Mouse (Mus musculus): ENCODE results near the gene Cand2. TPM values are rescaled to one million over a fixed set of nuclear protein-coding genes. Genes with fewer than 3 reads are reported as not detected.

Cand2 gene
- polyA plus RNA-seq, 1 experiment: 31.3 TPM

- Histone ChIP-seq H3K79me2 (ENCODE audit: control insufficient read depth, insufficient read depth) (no peaks in the 10 kb centered on the region), H3K4me3 (no peak overlapping the region), H3ac (ENCODE audit: control insufficient read depth, insufficient read length) (no peak overlapping the region), H3K36me3 (ENCODE audit: control insufficient read depth, insufficient read depth) (no peaks in the 10 kb centered on the region), H3K27me3 (ENCODE audit: control insufficient read depth, insufficient read depth, insufficient read length) (peaks cover 4% of the 10 kb centered on the region), H3K4me2 (ENCODE audit: low read depth) (no peak overlapping the region)
- no peak for TF ChIP-seq MYOG (IDR thresholded peaks at IDR 0.05; ENCODE audit: control insufficient read depth in 1 of 3, insufficient read depth in 1 of 3, insufficient read length in 2 of 3, low read depth in 2 of 3)
Measured at GRCm38 (mm10) chr6:115755536-115755935, 18.8 kb upstream of the Cand2 start.

- Histone ChIP-seq H3K4me2 (ENCODE audit: low read depth) (no peak overlapping the region), H3K27me3 (ENCODE audit: control insufficient read depth, insufficient read depth, insufficient read length) (no peaks in the 10 kb centered on the region), H3ac (ENCODE audit: control insufficient read depth, insufficient read length) (no peak overlapping the region), H3K79me2 (ENCODE audit: control insufficient read depth, insufficient read depth) (no peaks in the 10 kb centered on the region), H3K36me3 (ENCODE audit: control insufficient read depth, insufficient read depth) (no peaks in the 10 kb centered on the region), H3K4me3 (no peak overlapping the region)
- TF ChIP-seq E2F4 (IDR thresholded peaks at IDR 0.05; ENCODE audit: insufficient read depth) (no peak), MAX (IDR thresholded peaks at IDR 0.05; ENCODE audit: low read depth) (no peak), USF1 (IDR thresholded peaks at IDR 0.05; ENCODE audit: low read depth) (no peak), POLR2AphosphoS2 (IDR thresholded peaks at IDR 0.05; ENCODE audit: insufficient read length, low read depth) (no peak), REST (IDR thresholded peaks at IDR 0.05; ENCODE audit: insufficient read depth, insufficient read length) (no peak), CEBPB (IDR thresholded peaks at IDR 0.05; ENCODE audit: insufficient read depth, poor library complexity, severe bottlenecking) (no peak), MYOD1 (IDR thresholded peaks at IDR 0.05; ENCODE audit: control insufficient read depth in 1 of 3, insufficient read length in 2 of 3, low read depth in 2 of 3) (no peak)
Measured at GRCm38 (mm10) chr6:115758981-115759435, 15.3 kb upstream of the Cand2 start.

- no peak overlapping the region for H3ac ChIP-seq (ENCODE audit: control insufficient read depth, insufficient read length)
- H3K4me2 ChIP-seq (ENCODE audit: low read depth): no peak overlapping the region
- H3K4me3 ChIP-seq: no peak overlapping the region
- H3K36me3 ChIP-seq (ENCODE audit: control insufficient read depth, insufficient read depth): no peaks in the 10 kb centered on the region
- TF ChIP-seq MYOD1 (IDR thresholded peaks at IDR 0.05; ENCODE audit: control insufficient read depth in 1 of 3, insufficient read length in 2 of 3, low read depth in 2 of 3): no peak
- TF ChIP-seq MAX (IDR thresholded peaks at IDR 0.05; ENCODE audit: low read depth): no peak
- TF ChIP-seq USF1 (IDR thresholded peaks at IDR 0.05; ENCODE audit: low read depth): no peak
- no peak for TF ChIP-seq MYOG (IDR thresholded peaks at IDR 0.05; ENCODE audit: control insufficient read depth in 1 of 3, insufficient read depth in 1 of 3, insufficient read length in 2 of 3, low read depth in 2 of 3)
- no peak for TF ChIP-seq TCF3 (IDR thresholded peaks at IDR 0.05; ENCODE audit: insufficient read length, low read depth)
- no peak for TF ChIP-seq POLR2AphosphoS2 (IDR thresholded peaks at IDR 0.05; ENCODE audit: insufficient read length, low read depth)
- TF ChIP-seq CEBPB (IDR thresholded peaks at IDR 0.05; ENCODE audit: insufficient read depth, poor library complexity, severe bottlenecking): no peak
- no peak for TF ChIP-seq REST (IDR thresholded peaks at IDR 0.05; ENCODE audit: insufficient read depth, insufficient read length)
- TF ChIP-seq TCF12 (IDR thresholded peaks at IDR 0.05; ENCODE audit: insufficient read depth, poor library complexity, severe bottlenecking): no peak
- no peak for TF ChIP-seq E2F4 (IDR thresholded peaks at IDR 0.05; ENCODE audit: insufficient read depth)
- TF ChIP-seq SRF (IDR thresholded peaks at IDR 0.05; ENCODE audit: control insufficient read depth, insufficient read length, low read depth): no peak
- no peak for TF ChIP-seq POLR2A (IDR thresholded peaks at IDR 0.05; ENCODE audit: insufficient read length, low read depth)
- H3K27me3 ChIP-seq (ENCODE audit: control insufficient read depth, insufficient read depth, insufficient read length): no peaks in the 10 kb centered on the region
- no peaks in the 10 kb centered on the region for H3K79me2 ChIP-seq (ENCODE audit: control insufficient read depth, insufficient read depth)
Measured at GRCm38 (mm10) chr6:115759461-115759860, 14.9 kb upstream of the Cand2 start.

- no peak overlapping the region for H3K4me2 ChIP-seq (ENCODE audit: low read depth)
- no peaks in the 10 kb centered on the region for H3K79me2 ChIP-seq (ENCODE audit: control insufficient read depth, insufficient read depth)
- H3K27me3 ChIP-seq (ENCODE audit: control insufficient read depth, insufficient read depth, insufficient read length): no peaks in the 10 kb centered on the region
- H3ac ChIP-seq (ENCODE audit: control insufficient read depth, insufficient read length): no peak overlapping the region
- H3K36me3 ChIP-seq (ENCODE audit: control insufficient read depth, insufficient read depth): no peaks in the 10 kb centered on the region
- H3K4me3 ChIP-seq: no peak overlapping the region
- no peak for TF ChIP-seq POLR2AphosphoS2 (IDR thresholded peaks at IDR 0.05; ENCODE audit: insufficient read length, low read depth)
- TF ChIP-seq MYOG (IDR thresholded peaks at IDR 0.05; ENCODE audit: control insufficient read depth in 1 of 3, insufficient read depth in 1 of 3, insufficient read length in 2 of 3, low read depth in 2 of 3): no peak
- no peak for TF ChIP-seq CEBPB (IDR thresholded peaks at IDR 0.05; ENCODE audit: insufficient read depth, poor library complexity, severe bottlenecking)
- TF ChIP-seq POLR2A (IDR thresholded peaks at IDR 0.05; ENCODE audit: insufficient read length, low read depth): no peak
- no peak for TF ChIP-seq E2F4 (IDR thresholded peaks at IDR 0.05; ENCODE audit: insufficient read depth)
- TF ChIP-seq TCF3 (IDR thresholded peaks at IDR 0.05; ENCODE audit: insufficient read length, low read depth): no peak
- no peak for TF ChIP-seq TCF12 (IDR thresholded peaks at IDR 0.05; ENCODE audit: insufficient read depth, poor library complexity, severe bottlenecking)
- TF ChIP-seq MAX (IDR thresholded peaks at IDR 0.05; ENCODE audit: low read depth): no peak
- no peak for TF ChIP-seq SRF (IDR thresholded peaks at IDR 0.05; ENCODE audit: control insufficient read depth, insufficient read length, low read depth)
Measured at GRCm38 (mm10) chr6:115760137-115760536, 14.2 kb upstream of the Cand2 start.

- no peaks in the 10 kb centered on the region for H3K27me3 ChIP-seq (ENCODE audit: control insufficient read depth, insufficient read depth, insufficient read length)
- H3K4me3 ChIP-seq: no peak overlapping the region
- no peaks in the 10 kb centered on the region for H3K79me2 ChIP-seq (ENCODE audit: control insufficient read depth, insufficient read depth)
- H3K36me3 ChIP-seq (ENCODE audit: control insufficient read depth, insufficient read depth): no peaks in the 10 kb centered on the region
- H3K4me2 ChIP-seq (ENCODE audit: low read depth): no peak overlapping the region
- H3ac ChIP-seq (ENCODE audit: control insufficient read depth, insufficient read length): no peak overlapping the region
- TF ChIP-seq USF1 (IDR thresholded peaks at IDR 0.05; ENCODE audit: low read depth) (no peak), SRF (IDR thresholded peaks at IDR 0.05; ENCODE audit: control insufficient read depth, insufficient read length, low read depth) (no peak), TCF3 (IDR thresholded peaks at IDR 0.05; ENCODE audit: insufficient read length, low read depth) (peak; percentile 69), TCF12 (IDR thresholded peaks at IDR 0.05; ENCODE audit: insufficient read depth, poor library complexity, severe bottlenecking) (peak; percentile 51), MYOG (IDR thresholded peaks at IDR 0.05; ENCODE audit: control insufficient read depth in 1 of 3, insufficient read depth in 1 of 3, insufficient read length in 2 of 3, low read depth in 2 of 3) (peak; percentile 33 to 91 (median 85)), MYOD1 (IDR thresholded peaks at IDR 0.05; ENCODE audit: control insufficient read depth in 1 of 3, insufficient read length in 2 of 3, low read depth in 2 of 3) (peak; percentile 61 to 90 (median 89))
Measured at GRCm38 (mm10) chr6:115760982-115761381, 13.4 kb upstream of the Cand2 start.
